8 mouse cellular contexts compared by ENCODE assay signal in genomic region chrY:90744381-90744981, GRCm38 (mm10). TPM values are rescaled to one million over a fixed set of nuclear protein-coding genes. Genes with fewer than 3 reads are reported as not detected.
DNase-seq lines count a peak whose midpoint lies in the region; ATAC-seq lines count a peak whose summit lies in the region.
"Not testable (repeated sequence)": the region's sequence is repeated elsewhere in the genome, so short reads cannot be mapped to it uniquely, and the experiment has no call there.

No protein-coding gene starts in this region.

- peaks cover 43% of the 10 kb centered on the region for H3K9me3 ChIP-seq in intestine, embryonic 14.5 days (ENCODE audit: control insufficient read depth, low read length)

- not testable (repeated sequence) for H3K27ac ChIP-seq in intestine, embryonic 14.5 days (ENCODE audit: low read depth)

- H3K4me3 ChIP-seq in intestine, embryonic 14.5 days (ENCODE audit: low read depth, low read length): not testable (repeated sequence)

- not testable (repeated sequence) for H3K4me2 ChIP-seq in intestine, embryonic 14.5 days (ENCODE audit: low read length)

- 73% methylated on average over 51 of the region's 51 CpGs for WGBS in intestine, embryonic 14.5 days

- intact Hi-C loops in left cerebral cortex, postnatal 10 days (cut with DNase I): not testable (repeated sequence)

- H3K9ac ChIP-seq in intestine, embryonic 14.5 days (ENCODE audit: low read length): not testable (repeated sequence)

- peaks cover 20% of the 10 kb centered on the region for H3K36me3 ChIP-seq in intestine, embryonic 14.5 days (ENCODE audit: control insufficient read depth, insufficient read depth, low read length)

- H3K27me3 ChIP-seq in intestine, embryonic 14.5 days (replicated peaks; ENCODE audit: control insufficient read depth, insufficient read depth, low read length): not testable (repeated sequence)

- peak; percentile 88 for ATAC-seq in intestine, embryonic 14.5 days (replicated peaks; ENCODE audit: low FRiP score, low TSS enrichment, low read depth)
- ATAC-seq in megakaryocyte progenitor cell, adult 5-6 weeks (replicated peaks; ENCODE audit: poor library complexity): peak; percentile 53

- H3K4me1 ChIP-seq in intestine, embryonic 14.5 days (replicated peaks; ENCODE audit: control insufficient read depth, insufficient read depth, low read length): not testable (repeated sequence)

- peak; percentile 50 for DNase-seq in adipocyte (ENCODE audit: low spot score)
- peak; percentile 81 for DNase-seq in embryo, embryonic 11 days
- peak; percentile 92 for DNase-seq in gastrocnemius, postnatal 25 days
- DNase-seq in intestine, embryonic 14.5 days (ENCODE audit: low spot score): peak; percentile 94
- peak; percentile 79 to 90 for DNase-seq in left cerebral cortex, postnatal 10 days (ENCODE audit: extremely low spot score in 1 of 2, low spot score in 2 of 2)
- peak; percentile 95 for DNase-seq in right cerebral cortex, postnatal 25 days
- DNase-seq in urinary bladder, postnatal 4 days (ENCODE audit: low spot score in 2 of 2): peak; percentile 92 to 99

RNA-seq across cellular contexts. Expression of gene Gm21860, which starts 10.1 kb away (rescaled TPM):
- total RNA-seq in gastrocnemius, postnatal 25 days (2021): not detected
- not detected in 2 replicates for polyA plus RNA-seq in intestine, embryonic 14.5 days (2014; fragmentation: Nextera tagmentation; extraction: Ambion mirVana)
- not detected for total RNA-seq in left cerebral cortex, postnatal 10 days (2021)
- total RNA-seq in megakaryocyte progenitor cell, adult 5-6 weeks (2015): not detected in 2 replicates
- not detected in 2 replicates for total RNA-seq in megakaryocyte progenitor cell, adult 5-6 weeks (2017)

RNA-seq across cellular contexts. Expression of gene Gm47283, which starts 40.1 kb away (rescaled TPM):
- not detected for total RNA-seq in gastrocnemius, postnatal 25 days (2021)
- not detected in 2 replicates for polyA plus RNA-seq in intestine, embryonic 14.5 days (2014; fragmentation: Nextera tagmentation; extraction: Ambion mirVana)
- total RNA-seq in left cerebral cortex, postnatal 10 days (2021): not detected
- total RNA-seq in megakaryocyte progenitor cell, adult 5-6 weeks (2015): not detected in 2 replicates
- total RNA-seq in megakaryocyte progenitor cell, adult 5-6 weeks (2017): not detected in 2 replicates
